Mouse (Mus musculus) megakaryocyte-erythroid progenitor cell, adult 5-6 weeks (primary cell): ENCODE measurements around the gene Pik3r5. TPM values are rescaled to one million over a fixed set of nuclear protein-coding genes. Genes with fewer than 3 reads are reported as not detected.

Experiments
- ATAC-seq: replicated peaks from 2 replicates; pipeline ENCODE4 v1.8.0; 2016; ENCODE audit warnings: mild to moderate bottlenecking, inconsistent platforms; ENCODE audit not compliant: severe bottlenecking, poor library complexity, low FRiP score, low TSS enrichment
- total RNA-seq, 2 experiments: library from RNA; stranded (forward) in 1 of 2; stranded (reverse) in 1 of 2; fragments of 200-1000, 215-1000 nt in 1 of 2; fragments of >200 nt in 1 of 2; fragmentation: Nextera tagmentation in 1 of 2; gene quantifications; 2 replicates each; pipeline ENCODE4 v1.2.3; 2014 to 2017

The Pik3r5 gene
- total RNA-seq, 2 experiments from 2014 or later = 2.5 to 4.1 TPM

DNA sequence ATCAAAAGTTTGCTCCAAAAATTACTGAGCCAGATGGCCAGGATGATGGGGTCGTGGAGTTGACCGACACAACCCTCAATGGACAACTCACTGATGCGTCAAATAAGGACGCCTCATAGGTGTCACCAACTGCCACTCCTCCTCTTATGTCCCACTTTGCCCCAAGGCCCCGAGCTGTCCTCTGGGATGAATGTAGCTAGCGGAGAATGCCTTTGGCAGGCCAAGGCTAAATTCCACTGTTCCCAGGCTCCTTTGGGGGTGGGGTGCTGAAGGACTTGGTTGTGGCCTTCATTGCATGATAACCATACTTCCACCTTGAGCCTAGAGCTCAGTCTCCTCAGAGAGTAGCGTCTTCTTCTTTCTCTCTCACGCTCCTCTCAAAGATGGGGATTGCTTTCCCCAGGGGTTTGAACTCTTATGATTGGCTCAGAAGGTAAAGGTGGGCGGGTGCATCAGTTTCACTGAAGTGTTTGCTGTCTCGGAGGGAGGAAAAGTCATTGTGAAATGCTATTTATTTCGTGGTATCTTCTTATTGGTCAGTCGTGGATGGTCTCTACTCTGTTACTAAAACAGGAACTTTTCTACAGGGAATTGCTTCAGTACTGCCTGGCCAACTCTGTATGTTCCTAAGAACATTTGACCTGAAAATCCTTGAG lies 11.2 kb downstream of the Pik3r5 start:
- ATAC-seq = no peak

DNA sequence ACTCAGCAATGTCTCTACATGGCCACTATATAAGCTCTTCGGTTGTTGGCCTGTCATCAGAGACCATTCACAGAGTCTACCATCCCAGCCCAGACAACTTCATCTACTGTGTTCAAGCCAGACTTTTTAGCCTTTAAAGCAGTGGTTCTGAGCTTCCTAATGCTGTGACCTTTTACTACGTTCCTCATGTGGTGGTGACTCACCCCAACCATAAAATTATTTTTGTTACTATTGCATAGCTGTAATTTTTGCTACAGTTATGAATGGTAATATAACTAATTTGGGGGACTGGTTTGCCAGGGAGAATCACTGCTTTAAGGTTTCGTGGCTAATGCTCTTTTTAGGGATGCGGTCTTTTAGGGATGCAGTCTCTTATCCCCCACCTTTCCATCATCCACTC lies 14.0 kb downstream of the Pik3r5 start:
- ATAC-seq = no peak

DNA sequence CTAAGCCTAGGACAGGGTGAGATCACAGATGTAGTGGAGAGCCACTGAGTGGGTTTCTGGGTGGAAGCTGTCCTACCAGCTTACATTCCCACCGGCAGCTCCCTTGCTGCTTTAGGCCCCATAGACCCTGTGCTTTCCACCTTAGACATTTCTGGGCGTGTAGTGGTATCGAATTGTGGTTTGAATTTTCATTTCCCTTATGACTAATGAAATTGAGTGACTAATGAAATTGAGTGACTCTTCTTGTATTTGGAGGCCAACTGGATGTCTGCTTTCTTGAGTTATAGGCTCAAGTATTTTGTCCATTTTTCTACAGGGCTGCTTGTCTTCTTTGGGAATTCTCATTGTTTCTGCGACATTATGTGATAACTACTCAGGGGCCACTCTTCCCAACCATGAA lies 14.6 kb downstream of the Pik3r5 start:
- ATAC-seq = no peak

- no peak for ATAC-seq
Observed at GRCm38 (mm10) chr11:68447242-68447641, 15.3 kb downstream of the Pik3r5 start.

DNA sequence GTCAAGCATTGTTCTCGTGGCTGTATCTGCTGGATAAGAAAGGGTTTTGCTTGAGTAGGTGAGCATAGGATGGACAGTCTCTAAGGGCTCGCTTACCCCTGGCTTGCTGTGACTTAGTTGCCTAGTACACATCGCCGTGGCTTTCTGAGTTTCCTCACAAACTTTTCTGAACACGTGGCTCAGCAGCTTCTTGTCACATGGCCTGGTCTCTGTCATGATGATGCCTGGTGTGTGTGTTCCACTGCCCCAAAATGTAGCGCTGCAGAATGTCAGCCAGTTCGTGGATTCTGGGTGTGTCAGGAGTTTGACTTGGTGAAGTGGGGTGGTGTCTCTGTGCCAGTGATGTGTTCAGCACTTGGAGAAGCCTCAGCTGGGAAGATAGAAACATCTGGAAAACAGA lies 16.4 kb downstream of the Pik3r5 start:
- no peak for ATAC-seq

DNA sequence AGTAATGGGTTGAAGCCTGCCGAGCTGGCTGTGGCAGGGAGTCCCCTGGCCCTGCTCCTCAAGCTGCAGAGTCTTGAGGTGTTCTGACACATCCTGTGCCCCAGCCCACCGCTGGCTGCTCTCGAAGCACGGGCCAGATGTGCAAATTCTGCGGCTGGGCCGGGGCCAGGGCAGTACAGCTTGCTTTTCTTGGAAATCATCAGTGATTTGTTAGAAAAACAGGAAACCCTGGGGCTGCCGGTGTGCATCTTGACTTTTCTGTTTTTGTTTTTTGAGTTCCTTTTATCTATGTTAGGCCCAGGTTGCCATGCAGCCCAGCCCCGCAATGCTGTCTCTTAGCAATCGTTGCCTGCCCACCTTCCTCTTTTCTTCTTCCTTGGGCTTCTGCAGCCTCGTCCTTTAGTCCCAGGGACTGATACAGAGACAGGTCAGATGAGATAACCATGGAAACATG lies 19.4 kb downstream of the Pik3r5 start:
- ATAC-seq = no peak

- ATAC-seq = no peak
Observed at GRCm38 (mm10) chr11:68451747-68452405, 20.0 kb downstream of the Pik3r5 start.

DNA sequence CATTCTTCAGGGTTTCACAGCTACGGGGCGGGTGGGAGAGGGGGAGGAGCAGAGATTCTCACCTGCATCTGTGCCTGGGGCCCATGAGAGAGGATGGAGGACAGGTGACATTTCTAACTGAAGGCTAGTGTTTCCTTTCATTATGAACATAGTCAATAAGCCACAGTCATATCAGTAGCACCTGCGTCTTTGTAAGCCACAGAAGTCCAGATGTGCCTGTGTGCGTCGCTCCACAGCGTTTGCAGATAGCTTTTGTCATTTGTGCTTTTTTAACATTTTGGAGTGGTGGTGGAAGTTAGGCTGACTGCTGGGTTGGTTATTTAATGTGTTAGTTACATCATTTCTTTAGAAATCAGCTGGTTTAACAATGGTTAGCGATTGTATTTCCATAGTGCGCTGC lies 20.8 kb downstream of the Pik3r5 start:
- no peak for ATAC-seq

GRCm38 (mm10) chr11:68453301-68453700 lies 21.4 kb downstream of the Pik3r5 start:
- no peak for ATAC-seq

- ATAC-seq = no peak
Observed at GRCm38 (mm10) chr11:68458086-68458485, 26.2 kb downstream of the Pik3r5 start.

- ATAC-seq = no peak
Observed at GRCm38 (mm10) chr11:68459021-68459420, 27.1 kb downstream of the Pik3r5 start.

- no peak for ATAC-seq
Observed at GRCm38 (mm10) chr11:68459486-68459885, 27.6 kb downstream of the Pik3r5 start.

GRCm38 (mm10) chr11:68462716-68463115 lies 30.8 kb downstream of the Pik3r5 start:
- no peak for ATAC-seq

- no peak for ATAC-seq
Observed at GRCm38 (mm10) chr11:68464260-68464659, 32.3 kb downstream of the Pik3r5 start.

DNA sequence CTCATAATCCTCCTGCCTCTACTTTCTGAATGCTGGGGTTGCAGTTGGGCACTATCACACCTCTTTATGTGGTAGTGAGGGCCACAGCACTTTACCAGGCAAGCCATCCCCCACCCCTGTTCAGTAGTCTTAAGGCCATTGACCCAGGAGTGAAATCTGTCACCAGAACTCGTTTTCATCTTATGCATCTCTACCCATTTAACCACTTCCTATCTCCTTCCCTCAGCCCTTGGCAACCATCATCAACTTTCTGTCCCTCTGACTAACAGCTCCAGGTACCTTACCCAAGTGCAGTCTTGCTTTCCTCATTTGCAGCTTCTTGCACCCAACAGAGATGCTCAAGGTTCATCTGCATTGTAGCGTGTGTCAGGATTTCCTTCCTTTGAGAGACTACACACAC lies 33.2 kb downstream of the Pik3r5 start:
- ATAC-seq = no peak

GRCm38 (mm10) chr11:68467441-68467840 lies 35.5 kb downstream of the Pik3r5 start:
- ATAC-seq = no peak

GRCm38 (mm10) chr11:68467962-68468612 lies 36.2 kb downstream of the Pik3r5 start:
- no peak for ATAC-seq

DNA sequence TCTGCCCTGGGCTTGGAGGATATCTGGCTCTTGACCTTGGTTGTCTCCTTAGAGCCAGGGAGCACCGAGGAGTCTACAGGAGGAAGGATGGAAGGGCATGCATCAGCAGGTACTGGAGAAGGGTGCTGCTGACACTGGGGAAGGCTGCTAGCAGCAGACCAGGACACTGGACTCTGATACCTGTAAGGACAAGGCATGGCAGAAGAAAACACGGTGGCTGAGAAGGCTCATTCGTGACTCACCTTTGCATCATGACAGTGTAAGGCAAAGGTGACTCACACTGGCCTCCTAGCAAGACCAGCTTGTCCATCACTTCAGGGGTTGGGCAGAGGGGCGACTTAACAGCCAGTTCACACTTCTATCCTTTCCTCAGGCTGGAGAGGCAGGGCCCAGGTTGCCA lies 37.0 kb downstream of the Pik3r5 start:
- no peak for ATAC-seq

GRCm38 (mm10) chr11:68472162-68472849 lies 40.4 kb downstream of the Pik3r5 start:
- ATAC-seq = no peak

DNA sequence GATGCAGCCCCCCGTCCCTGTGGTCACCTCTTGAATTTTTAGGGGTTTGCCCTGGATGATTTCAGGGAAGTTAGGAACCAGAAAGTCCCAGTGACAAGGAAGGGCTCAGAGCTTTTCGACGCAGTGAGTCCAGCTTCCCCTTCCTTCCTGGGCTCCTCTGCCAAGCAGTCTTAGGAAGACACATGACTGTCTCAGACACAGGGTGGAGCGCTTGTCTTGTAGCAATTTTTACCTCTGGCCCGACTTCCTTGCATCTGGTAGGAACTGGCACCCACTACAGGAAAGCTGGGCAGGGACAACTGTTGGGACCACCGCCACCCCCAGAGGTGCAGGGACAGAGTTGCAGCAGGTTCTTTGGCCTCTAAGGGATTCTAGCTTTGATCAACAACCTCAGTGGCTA lies 42.7 kb downstream of the Pik3r5 start:
- no peak for ATAC-seq
